Mouse (Mus musculus): Measurements from ENCODE around the gene Iqsec1. TPM values are rescaled to one million over a fixed set of nuclear protein-coding genes. Genes with fewer than 3 reads are reported as not detected.

Gene Iqsec1
- polyA plus RNA-seq, 1 experiment from 2014 or later: 5.1 TPM

DNA sequence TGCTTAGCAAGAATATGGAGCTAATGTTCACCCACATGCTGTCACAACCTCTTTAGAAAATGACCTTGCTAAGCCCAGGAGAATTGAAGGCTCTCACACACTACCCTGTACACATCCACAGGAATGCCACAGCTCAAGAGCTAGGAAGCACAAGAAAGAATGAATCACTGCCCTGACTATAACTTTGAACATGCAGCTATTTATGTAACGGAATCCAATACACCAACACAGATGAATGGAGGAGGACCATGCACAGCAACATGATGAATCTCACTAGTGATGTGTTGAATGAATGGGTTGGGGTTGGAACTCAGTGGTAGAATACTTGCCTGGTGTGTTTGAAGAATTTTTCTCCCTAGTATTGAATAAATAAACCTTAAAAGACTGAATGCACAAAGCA, 211.2 kb downstream of the Iqsec1 start:
- H3K9ac ChIP-seq (ENCODE audit: low read length): no peak overlapping the region
- TF ChIP-seq EP300 (optimal IDR thresholded peaks at IDR 0.05) (no peak), CTCF (IDR thresholded peaks at IDR 0.05; ENCODE audit: low read depth) (no peak)
- H3K27me3 ChIP-seq (ENCODE audit: control insufficient read depth, insufficient read depth, low read length): no peaks in the 10 kb centered on the region
- no peak overlapping the region for H3K27ac ChIP-seq (replicated peaks)
- no peak for DNase-seq (ENCODE audit: low spot score)
- no peaks in the 10 kb centered on the region for H3K4me1 ChIP-seq (replicated peaks; ENCODE audit: control insufficient read depth, insufficient read depth)
- no peak for ATAC-seq (ENCODE audit: low FRiP score, low TSS enrichment)
- H3K9me3 ChIP-seq (ENCODE audit: control insufficient read depth, low read length): no peaks in the 10 kb centered on the region
- WGBS: 61% methylated on average over 1 of the region's 1 CpGs
- no peaks in the 10 kb centered on the region for H3K36me3 ChIP-seq (ENCODE audit: control insufficient read depth, insufficient read depth, low read length)
- no peak overlapping the region for H3K4me2 ChIP-seq (replicated peaks; ENCODE audit: low read depth)
- no peak overlapping the region for H3K4me3 ChIP-seq (ENCODE audit: low read depth, low read length)

DNA sequence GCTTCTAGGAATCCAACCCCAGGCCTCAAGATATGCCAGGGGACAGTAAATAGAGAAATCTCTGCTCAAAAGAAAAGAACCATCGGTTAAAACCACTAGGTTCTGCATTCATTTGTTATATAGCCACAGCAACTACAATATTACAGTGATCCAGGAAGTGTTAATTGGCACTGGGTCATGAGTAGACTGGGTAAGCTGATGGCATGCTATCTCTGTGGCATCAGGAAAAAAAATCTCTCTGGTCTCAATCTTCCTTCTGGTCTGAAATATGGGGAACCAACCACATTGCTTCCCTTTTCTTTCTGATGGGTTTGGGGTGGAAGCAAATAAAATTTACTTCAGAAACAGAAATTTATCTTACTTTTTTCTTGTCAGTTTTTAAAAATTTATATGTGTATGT, 212.9 kb downstream of the Iqsec1 start:
- H3K9me3 ChIP-seq (ENCODE audit: control insufficient read depth, low read length): no peaks in the 10 kb centered on the region
- no peaks in the 10 kb centered on the region for H3K27me3 ChIP-seq (ENCODE audit: control insufficient read depth, insufficient read depth, low read length)
- no peaks in the 10 kb centered on the region for H3K36me3 ChIP-seq (ENCODE audit: control insufficient read depth, insufficient read depth, low read length)
- no peak overlapping the region for H3K9ac ChIP-seq (ENCODE audit: low read length)
- H3K27ac ChIP-seq (replicated peaks): no peak overlapping the region
- no peak for ATAC-seq (ENCODE audit: low FRiP score, low TSS enrichment)
- WGBS: 94% methylated on average over 1 of the region's 1 CpGs
- H3K4me1 ChIP-seq (replicated peaks; ENCODE audit: control insufficient read depth, insufficient read depth): no peaks in the 10 kb centered on the region
- DNase-seq (ENCODE audit: low spot score): no peak
- no peak overlapping the region for H3K4me3 ChIP-seq (ENCODE audit: low read depth, low read length)
- TF ChIP-seq EP300 (optimal IDR thresholded peaks at IDR 0.05) (no peak), CTCF (IDR thresholded peaks at IDR 0.05; ENCODE audit: low read depth) (no peak)
- H3K4me2 ChIP-seq (replicated peaks; ENCODE audit: low read depth): no peak overlapping the region

DNA sequence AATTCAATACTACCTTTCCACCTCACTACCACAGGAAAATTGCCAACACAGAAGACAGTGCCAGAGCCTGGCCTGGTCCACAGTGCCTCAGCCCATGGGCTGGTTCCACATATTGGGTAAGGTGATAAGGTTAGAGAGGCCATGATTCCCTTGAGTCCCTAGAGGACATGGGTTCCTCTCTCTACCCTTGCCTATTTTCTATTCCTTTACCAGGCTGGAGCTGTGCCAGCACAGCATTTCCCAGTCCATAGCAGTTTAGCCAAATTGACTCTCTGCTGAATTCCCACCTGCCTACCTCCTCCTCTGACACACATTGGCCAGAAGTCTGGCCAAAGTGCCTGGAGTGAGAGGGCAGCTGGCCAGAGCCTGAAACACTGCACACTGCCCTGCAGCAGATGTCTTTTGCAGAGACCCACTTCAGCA, 214.7 kb downstream of the Iqsec1 start:
- H3K4me1 ChIP-seq (replicated peaks; ENCODE audit: control insufficient read depth, insufficient read depth): no peaks in the 10 kb centered on the region
- H3K27ac ChIP-seq (replicated peaks): no peak overlapping the region
- H3K9ac ChIP-seq (ENCODE audit: low read length): no peak overlapping the region
- H3K36me3 ChIP-seq (ENCODE audit: control insufficient read depth, insufficient read depth, low read length): no peaks in the 10 kb centered on the region
- no peak for TF ChIP-seq CTCF (IDR thresholded peaks at IDR 0.05; ENCODE audit: low read depth)
- TF ChIP-seq EP300 (optimal IDR thresholded peaks at IDR 0.05): no peak
- no peaks in the 10 kb centered on the region for H3K27me3 ChIP-seq (ENCODE audit: control insufficient read depth, insufficient read depth, low read length)
- no peak for ATAC-seq (ENCODE audit: low FRiP score, low TSS enrichment)
- H3K4me3 ChIP-seq (ENCODE audit: low read depth, low read length): no peak overlapping the region
- no peak overlapping the region for H3K4me2 ChIP-seq (replicated peaks; ENCODE audit: low read depth)
- no peaks in the 10 kb centered on the region for H3K9me3 ChIP-seq (ENCODE audit: control insufficient read depth, low read length)
- no peak for DNase-seq (ENCODE audit: low spot score)

DNA sequence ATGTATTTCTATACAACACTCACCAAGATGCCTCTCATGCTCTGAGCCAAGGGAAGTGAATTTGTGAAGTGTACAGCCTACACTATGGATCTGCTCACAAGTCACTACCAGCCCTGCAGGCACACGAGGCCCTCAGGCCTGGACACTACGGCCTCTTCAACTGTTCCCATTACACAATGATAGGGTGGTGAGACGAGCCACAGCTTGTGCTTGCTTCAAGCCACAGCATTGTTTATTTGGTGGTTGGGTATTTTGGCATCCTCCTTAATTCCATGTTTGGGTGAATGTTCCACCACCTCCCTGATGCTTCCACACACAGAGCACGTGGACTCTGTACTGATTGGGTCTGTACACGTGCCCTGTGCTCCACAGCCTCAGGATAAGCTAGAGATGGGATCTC, 216.4 kb downstream of the Iqsec1 start:
- DNase-seq (ENCODE audit: low spot score): no peak
- Histone ChIP-seq H3K9me3 (ENCODE audit: control insufficient read depth, low read length) (no peaks in the 10 kb centered on the region), H3K4me3 (ENCODE audit: low read depth, low read length) (no peak overlapping the region), H3K9ac (ENCODE audit: low read length) (no peak overlapping the region), H3K27me3 (ENCODE audit: control insufficient read depth, insufficient read depth, low read length) (no peaks in the 10 kb centered on the region), H3K4me1 (replicated peaks; ENCODE audit: control insufficient read depth, insufficient read depth) (no peaks in the 10 kb centered on the region), H3K36me3 (ENCODE audit: control insufficient read depth, insufficient read depth, low read length) (no peaks in the 10 kb centered on the region), H3K4me2 (replicated peaks; ENCODE audit: low read depth) (no peak overlapping the region), H3K27ac (replicated peaks) (no peak overlapping the region)
- TF ChIP-seq CTCF (IDR thresholded peaks at IDR 0.05; ENCODE audit: low read depth) (no peak), EP300 (optimal IDR thresholded peaks at IDR 0.05) (no peak)
- no peak for ATAC-seq (ENCODE audit: low FRiP score, low TSS enrichment)
- WGBS: 64% methylated on average over 5 of the region's 5 CpGs

DNA sequence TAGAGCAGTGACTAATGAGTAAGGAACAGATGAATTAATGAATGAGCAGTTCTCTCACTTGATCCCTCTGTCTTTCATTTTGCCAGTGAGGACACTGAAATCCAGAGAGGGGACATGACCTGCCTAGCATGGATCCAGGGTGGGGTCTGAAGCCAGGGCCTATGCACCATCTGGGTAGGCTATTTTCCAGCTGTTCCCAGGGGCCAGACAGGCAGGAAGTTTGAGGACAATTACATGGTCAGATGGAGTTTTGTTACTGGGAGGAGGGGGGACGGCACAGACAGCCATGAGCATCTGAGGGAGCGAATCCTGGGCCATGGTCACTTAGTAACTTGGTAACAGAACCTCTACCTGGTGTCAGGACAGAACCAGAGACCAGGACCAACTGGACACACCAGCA, 220.0 kb downstream of the Iqsec1 start:
- Histone ChIP-seq H3K36me3 (ENCODE audit: control insufficient read depth, insufficient read depth, low read length) (no peaks in the 10 kb centered on the region), H3K27ac (replicated peaks) (no peak overlapping the region), H3K4me1 (replicated peaks; ENCODE audit: control insufficient read depth, insufficient read depth) (0 out of 2 replicates have a peak, but pooled peaks cover 5% of the 10 kb centered on the region), H3K4me2 (replicated peaks; ENCODE audit: low read depth) (no peak overlapping the region), H3K9ac (ENCODE audit: low read length) (no peak overlapping the region), H3K4me3 (ENCODE audit: low read depth, low read length) (no peak overlapping the region), H3K9me3 (ENCODE audit: control insufficient read depth, low read length) (no peaks in the 10 kb centered on the region), H3K27me3 (ENCODE audit: control insufficient read depth, insufficient read depth, low read length) (no peaks in the 10 kb centered on the region)
- ATAC-seq (ENCODE audit: low FRiP score, low TSS enrichment) (no peak), DNase-seq (ENCODE audit: low spot score) (no peak)
- WGBS: 64% methylated on average over 2 of the region's 2 CpGs
- TF ChIP-seq EP300 (optimal IDR thresholded peaks at IDR 0.05) (no peak), CTCF (IDR thresholded peaks at IDR 0.05; ENCODE audit: low read depth) (no peak)

DNA sequence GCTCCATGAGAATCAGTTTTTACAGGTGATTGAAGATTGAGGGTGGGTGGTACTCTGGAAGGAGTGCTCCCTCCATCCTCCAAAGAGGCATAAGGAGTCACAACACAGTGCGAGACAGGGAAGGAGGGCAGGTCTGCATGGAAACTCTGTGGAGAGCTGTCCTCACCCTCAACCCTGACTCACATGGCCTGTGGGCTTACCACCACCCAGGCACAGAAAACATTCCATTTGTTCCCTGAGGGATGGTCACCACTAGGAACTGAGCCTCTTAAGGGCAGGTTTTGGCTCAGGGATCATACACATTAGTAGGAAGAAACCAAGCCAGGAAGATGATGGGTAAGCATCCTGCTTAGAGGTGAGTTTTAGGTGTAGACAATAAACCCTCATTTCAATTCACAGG, 220.6 kb downstream of the Iqsec1 start:
- no peaks in the 10 kb centered on the region for H3K36me3 ChIP-seq (ENCODE audit: control insufficient read depth, insufficient read depth, low read length)
- H3K4me3 ChIP-seq (ENCODE audit: low read depth, low read length): no peak overlapping the region
- ATAC-seq (ENCODE audit: low FRiP score, low TSS enrichment) (no peak), DNase-seq (ENCODE audit: low spot score) (no peak)
- H3K27me3 ChIP-seq (ENCODE audit: control insufficient read depth, insufficient read depth, low read length): no peaks in the 10 kb centered on the region
- WGBS: 87% methylated on average over 1 of the region's 1 CpGs
- TF ChIP-seq EP300 (optimal IDR thresholded peaks at IDR 0.05) (no peak), CTCF (IDR thresholded peaks at IDR 0.05; ENCODE audit: low read depth) (no peak)
- H3K9ac ChIP-seq (ENCODE audit: low read length): no peak overlapping the region
- H3K4me1 ChIP-seq (replicated peaks; ENCODE audit: control insufficient read depth, insufficient read depth): 0 out of 2 replicates have a peak, but pooled peaks cover 7% of the 10 kb centered on the region
- no peaks in the 10 kb centered on the region for H3K9me3 ChIP-seq (ENCODE audit: control insufficient read depth, low read length)
- H3K4me2 ChIP-seq (replicated peaks; ENCODE audit: low read depth): no peak overlapping the region
- no peak overlapping the region for H3K27ac ChIP-seq (replicated peaks)

All from stomach, postnatal 0 days (tissue).